8 mouse cellular contexts compared by ENCODE assay signal in the genomic region with DNA sequence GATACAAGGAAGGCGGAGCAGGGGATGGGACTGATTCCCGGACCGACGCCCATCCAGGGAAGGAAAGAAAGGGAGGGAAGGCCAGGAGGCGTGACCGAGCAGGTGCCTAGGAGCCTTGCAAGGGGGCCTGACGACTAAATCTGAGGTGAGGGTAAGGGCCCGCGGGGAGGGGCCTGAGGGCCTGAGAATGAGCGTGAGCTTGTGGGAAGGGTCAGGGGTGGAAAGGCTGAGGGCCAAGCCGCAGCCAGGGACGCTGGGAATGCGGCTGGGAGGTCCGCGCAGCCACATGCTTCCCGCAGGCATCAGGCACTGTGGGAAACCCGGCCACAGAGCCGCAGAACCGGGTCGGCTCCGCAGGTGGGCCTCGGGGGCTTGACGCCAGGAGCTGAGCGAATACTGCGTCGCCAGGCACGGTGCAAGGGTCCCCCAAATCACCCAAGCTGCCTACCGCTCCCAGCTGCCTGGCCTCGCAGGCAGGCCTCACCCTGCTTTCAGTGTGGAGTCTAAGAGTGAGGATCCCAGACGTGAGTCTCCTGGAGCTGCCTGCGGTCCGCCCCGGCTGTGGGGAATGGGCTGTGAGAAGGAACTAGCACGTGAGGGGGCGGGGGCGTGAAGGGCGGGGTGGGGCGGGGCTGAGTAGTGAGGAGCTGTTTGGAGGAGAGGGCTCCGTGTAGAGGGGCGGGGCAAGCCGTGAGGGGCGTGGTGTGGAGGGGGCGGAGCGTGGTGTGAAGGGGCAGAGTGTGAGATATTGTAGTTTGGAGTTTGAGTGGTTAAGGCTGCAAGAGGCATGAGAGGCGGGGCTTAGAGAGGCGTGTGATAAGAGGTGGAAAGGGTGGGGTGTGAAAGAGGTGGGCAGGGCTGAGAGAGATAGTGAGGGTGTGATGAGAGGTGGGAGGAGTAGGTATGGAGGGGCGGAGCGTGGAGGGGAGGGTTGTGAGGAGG. TPM values are rescaled to one million over a fixed set of nuclear protein-coding genes. Genes with fewer than 3 reads are reported as not detected.
DNase-seq lines count a peak whose midpoint lies in the region; ATAC-seq and TF ChIP-seq lines count a peak whose summit lies in the region.

No protein-coding gene starts in this region.

- H3K36me3 ChIP-seq in lung, postnatal 0 days (ENCODE audit: insufficient read depth, low read length): no peaks in the 10 kb centered on the region
- H3K36me3 ChIP-seq in forebrain, embryonic 11.5 days (ENCODE audit: control insufficient read depth, insufficient read depth, low read length): no peaks in the 10 kb centered on the region
- no peaks in the 10 kb centered on the region for H3K36me3 ChIP-seq in liver, embryonic 11.5 days (ENCODE audit: control insufficient read depth, insufficient read depth, low read length)
- H3K36me3 ChIP-seq in stomach, postnatal 0 days (ENCODE audit: control insufficient read depth, insufficient read depth, low read length): no peaks in the 10 kb centered on the region

- no peak for TF ChIP-seq CTCF in lung, postnatal 0 days (IDR thresholded peaks at IDR 0.05)
- no peak for TF ChIP-seq CTCF in stomach, postnatal 0 days (IDR thresholded peaks at IDR 0.05; ENCODE audit: low read depth)

- no peaks in the 10 kb centered on the region for H3K27me3 ChIP-seq in lung, postnatal 0 days (replicated peaks; ENCODE audit: insufficient read depth, low read length)
- H3K27me3 ChIP-seq in forebrain, embryonic 11.5 days (ENCODE audit: control insufficient read depth, insufficient read depth, low read length): no peaks in the 10 kb centered on the region
- H3K27me3 ChIP-seq in liver, embryonic 11.5 days (replicated peaks; ENCODE audit: control insufficient read depth, insufficient read depth, low read length): peaks cover 5% of the 10 kb centered on the region
- no peaks in the 10 kb centered on the region for H3K27me3 ChIP-seq in stomach, postnatal 0 days (ENCODE audit: control insufficient read depth, insufficient read depth, low read length)

- no peaks in the 10 kb centered on the region for H3K9me3 ChIP-seq in lung, postnatal 0 days (ENCODE audit: low read length)
- no peaks in the 10 kb centered on the region for H3K9me3 ChIP-seq in forebrain, embryonic 11.5 days (ENCODE audit: control insufficient read depth, low read length)
- H3K9me3 ChIP-seq in liver, embryonic 11.5 days (ENCODE audit: control insufficient read depth, low read length): peaks cover 2% of the 10 kb centered on the region; the same call in 1 of the 2 replicates
- no peaks in the 10 kb centered on the region for H3K9me3 ChIP-seq in stomach, postnatal 0 days (ENCODE audit: control insufficient read depth, low read length)

- H3K4me1 ChIP-seq in lung, postnatal 0 days (ENCODE audit: insufficient read depth, low read depth, low read length): no peaks in the 10 kb centered on the region
- H3K4me1 ChIP-seq in forebrain, embryonic 11.5 days (replicated peaks; ENCODE audit: control insufficient read depth, insufficient read depth, low read length): no peaks in the 10 kb centered on the region
- H3K4me1 ChIP-seq in liver, embryonic 11.5 days (replicated peaks; ENCODE audit: control insufficient read depth, insufficient read depth, low read length): peaks cover 2% of the 10 kb centered on the region; the same call in 1 of the 2 replicates
- H3K4me1 ChIP-seq in stomach, postnatal 0 days (replicated peaks; ENCODE audit: control insufficient read depth, insufficient read depth): no peaks in the 10 kb centered on the region

- no peak for ATAC-seq in lung, postnatal 0 days
- peak; percentile 58 for ATAC-seq in forebrain, embryonic 11.5 days (replicated peaks; ENCODE audit: low FRiP score)
- ATAC-seq in liver, embryonic 11.5 days (replicated peaks; ENCODE audit: low FRiP score): peak; percentile 81
- ATAC-seq in stomach, postnatal 0 days (ENCODE audit: low FRiP score, low TSS enrichment): peak; percentile 60

- H3K27ac ChIP-seq in lung, postnatal 0 days (ENCODE audit: low read length): no peak overlapping the region
- no peak overlapping the region for H3K27ac ChIP-seq in forebrain, embryonic 11.5 days (ENCODE audit: low read depth, low read length)
- no peak overlapping the region for H3K27ac ChIP-seq in liver, embryonic 11.5 days (ENCODE audit: low read depth, low read length)
- no peak overlapping the region for H3K27ac ChIP-seq in stomach, postnatal 0 days (replicated peaks)

- WGBS in lung, postnatal 0 days: 35% methylated on average over 46 of the region's 48 CpGs
- WGBS in forebrain, embryonic 11.5 days: 42% methylated on average over 48 of the region's 48 CpGs
- 33% methylated on average over 48 of the region's 48 CpGs for WGBS in liver, embryonic 11.5 days
- WGBS in stomach, postnatal 0 days: 36% methylated on average over 48 of the region's 48 CpGs

- H3K4me3 ChIP-seq in lung, postnatal 0 days (ENCODE audit: low read depth, low read length): no peak overlapping the region
- H3K4me3 ChIP-seq in forebrain, embryonic 11.5 days (ENCODE audit: low read depth, low read length): no peak overlapping the region
- H3K4me3 ChIP-seq in liver, embryonic 11.5 days (ENCODE audit: low read depth, low read length): no peak overlapping the region
- H3K4me3 ChIP-seq in stomach, postnatal 0 days (ENCODE audit: low read depth, low read length): no peak overlapping the region

- H3K9ac ChIP-seq in lung, postnatal 0 days (replicated peaks; ENCODE audit: low read depth): no peak overlapping the region
- H3K9ac ChIP-seq in forebrain, embryonic 11.5 days (ENCODE audit: low read length): no peak overlapping the region
- no peak overlapping the region for H3K9ac ChIP-seq in liver, embryonic 11.5 days (ENCODE audit: low read depth, low read length)
- no peak overlapping the region for H3K9ac ChIP-seq in stomach, postnatal 0 days (ENCODE audit: low read length)

- TF ChIP-seq EP300 in lung, postnatal 0 days (IDR thresholded peaks at IDR 0.05): no peak
- TF ChIP-seq EP300 in stomach, postnatal 0 days (optimal IDR thresholded peaks at IDR 0.05): no peak

- peak; percentile 5 for DNase-seq in lung, postnatal 0 days (ENCODE audit: low spot score)
- no peak for DNase-seq in lung, postnatal 4 days
- peak; percentile 61 for DNase-seq in forebrain, embryonic 11.5 days (ENCODE audit: low spot score)
- no peak for DNase-seq in liver, embryonic 11.5 days (ENCODE audit: low spot score)
- peak; percentile 35 for DNase-seq in stomach, postnatal 0 days (ENCODE audit: low spot score)
- no peak for DNase-seq in right cerebral cortex, adult 2 months (ENCODE audit: low spot score in 2 of 2)
- no peak for DNase-seq in adrenal gland, adult 18-20 months (ENCODE audit: low spot score in 2 of 2)
- no peak for DNase-seq in adrenal gland, postnatal 36 days

- no peak overlapping the region for H3K4me2 ChIP-seq in lung, postnatal 0 days (replicated peaks; ENCODE audit: low read depth, low read length)
- peak overlapping the region; percentile 33; the same call in 1 of the 2 replicates for H3K4me2 ChIP-seq in forebrain, embryonic 11.5 days (ENCODE audit: low read depth, low read length, severe bottlenecking)
- no peak overlapping the region for H3K4me2 ChIP-seq in liver, embryonic 11.5 days
- H3K4me2 ChIP-seq in stomach, postnatal 0 days (replicated peaks; ENCODE audit: low read depth): no peak overlapping the region

RNA-seq across cellular contexts. Expression of gene Rad21l, which starts 2.0 kb away (rescaled TPM):
- not detected in 2 replicates for polyA plus RNA-seq in lung, postnatal 0 days (2015; fragmentation: Nextera tagmentation; extraction: Ambion mirVana)
- not detected in 2 replicates for polyA plus RNA-seq in forebrain, embryonic 11.5 days (2014; fragmentation: Nextera tagmentation; extraction: Ambion mirVana)
- not detected in 2 replicates for polyA plus RNA-seq in liver, embryonic 11.5 days (2014; fragmentation: Nextera tagmentation; extraction: Ambion mirVana)
- not detected in 2 replicates for polyA plus RNA-seq in stomach, postnatal 0 days (2015; fragmentation: Nextera tagmentation; extraction: Ambion mirVana)
- total RNA-seq in adrenal gland, adult 18-20 months (2021): not detected
- total RNA-seq in adrenal gland, postnatal 36 days (2021): not detected

RNA-seq across cellular contexts. Expression of gene Tmem74b, which starts 31.5 kb away (rescaled TPM):
- polyA plus RNA-seq in lung, postnatal 0 days (2015; fragmentation: Nextera tagmentation; extraction: Ambion mirVana): 0.57 and 0.63 TPM in 2 replicates
- polyA plus RNA-seq in forebrain, embryonic 11.5 days (2014; fragmentation: Nextera tagmentation; extraction: Ambion mirVana): 6.9 and 7.7 TPM in 2 replicates
- polyA plus RNA-seq in liver, embryonic 11.5 days (2014; fragmentation: Nextera tagmentation; extraction: Ambion mirVana): 0.32 and 0.62 TPM in 2 replicates
- 0.40 and 0.62 TPM in 2 replicates for polyA plus RNA-seq in stomach, postnatal 0 days (2015; fragmentation: Nextera tagmentation; extraction: Ambion mirVana)
- under 1 TPM; 0.83 TPM for total RNA-seq in adrenal gland, adult 18-20 months (2021)
- 1 to 10 TPM in 1 of 2 experiments, under 1 TPM in 1; 0.23 to 1.6 TPM for total RNA-seq in adrenal gland, postnatal 36 days (2021)

RNA-seq across cellular contexts. Expression of gene Snph, which starts 37.9 kb away (rescaled TPM):
- polyA plus RNA-seq in lung, postnatal 0 days (2015; fragmentation: Nextera tagmentation; extraction: Ambion mirVana): 0.17 and 0.18 TPM in 2 replicates
- polyA plus RNA-seq in forebrain, embryonic 11.5 days (2014; fragmentation: Nextera tagmentation; extraction: Ambion mirVana): 2.4 and 3.6 TPM in 2 replicates
- 0.36 and 0.56 TPM in 2 replicates for polyA plus RNA-seq in liver, embryonic 11.5 days (2014; fragmentation: Nextera tagmentation; extraction: Ambion mirVana)
- 0.50 and 0.52 TPM in 2 replicates for polyA plus RNA-seq in stomach, postnatal 0 days (2015; fragmentation: Nextera tagmentation; extraction: Ambion mirVana)
- 10 to 100 TPM; 11.8 to 17.2 TPM for total RNA-seq in adrenal gland, adult 18-20 months (2021)
- total RNA-seq in adrenal gland, postnatal 36 days (2021): 10 to 100 TPM in 1 of 2 experiments, 1 to 10 TPM in 1; 7.9 to 14.6 TPM

Comparison
In these comparisons a context has a peak if more than half of its experiments do, and no peak if none do; other contexts are left out.
1. DNase-seq: peak in lung, postnatal 0 days (single experiment), forebrain, embryonic 11.5 days (single experiment) and stomach, postnatal 0 days (single experiment); none in lung, postnatal 4 days (0 of 2), liver, embryonic 11.5 days (single experiment), right cerebral cortex, adult 2 months (0 of 2), adrenal gland, adult 18-20 months (0 of 2) and adrenal gland, postnatal 36 days (0 of 2).